Mouse (Mus musculus): ENCODE measurements around the gene Iqch.

GRCm38 (mm10) chr9:63625090-63625756 lies 22.9 kb upstream of the Iqch start:
- TF ChIP-seq GATA1 (IDR thresholded peaks at IDR 0.05; ENCODE audit: low read length) (no peak), TAL1 (IDR thresholded peaks at IDR 0.05; ENCODE audit: low read length) (no peak)

All from erythroblast, embryonic 14.5 days (primary cell).